Mouse (Mus musculus) kidney, adult 18-20 months (tissue): ENCODE measurements at regions not wholly inside any gene's neighbourhood (a gene's known extent, or its start where the extent isn't known, plus 50 kb on each side); places are given as distances from the start of the nearest gene placed in this dataset.

ENCODE experiments used
- DNase-seq: peaks from one replicate; pipeline ENCODE4 v3.0.0; 2021

- DNase-seq: no peak
These were observed 103.4 kb upstream of the Cited2 start for GRCm38 (mm10) chr10:17619617-17620016.

GRCm38 (mm10) chr10:17621703-17622385 lies 101.2 kb upstream of the Cited2 start:
- no peak for DNase-seq

- no peak for DNase-seq
These were observed 100.2 kb upstream of the Cited2 start for GRCm38 (mm10) chr10:17622802-17623201.

GRCm38 (mm10) chr10:17629709-17630108 lies 93.3 kb upstream of the Cited2 start:
- DNase-seq: no peak

GRCm38 (mm10) chr10:17630861-17631581 lies 92.0 kb upstream of the Cited2 start:
- no peak for DNase-seq

- DNase-seq: peak; percentile 31
These were observed 91.2 kb upstream of the Cited2 start for GRCm38 (mm10) chr10:17631817-17632216.

- DNase-seq: no peak
These were observed 89.9 kb upstream of the Cited2 start for GRCm38 (mm10) chr10:17632959-17633674.

- DNase-seq: no peak
These were observed 77.7 kb upstream of the Cited2 start for GRCm38 (mm10) chr10:17645363-17645762.

GRCm38 (mm10) chr10:17646391-17646790 lies 76.6 kb upstream of the Cited2 start:
- DNase-seq: peak; percentile 26

GRCm38 (mm10) chr10:17648077-17648476 lies 74.9 kb upstream of the Cited2 start:
- no peak for DNase-seq

GRCm38 (mm10) chr10:17650997-17651750 lies 71.8 kb upstream of the Cited2 start:
- DNase-seq: peak; percentile 14

- DNase-seq: peak; percentile 35
These were observed 69.7 kb upstream of the Cited2 start for GRCm38 (mm10) chr10:17653325-17653724.

GRCm38 (mm10) chr10:17653785-17654184 lies 69.2 kb upstream of the Cited2 start:
- peak; percentile 19 for DNase-seq

GRCm38 (mm10) chr10:17654308-17654858 lies 68.6 kb upstream of the Cited2 start:
- no peak for DNase-seq

GRCm38 (mm10) chr10:17655459-17656051 lies 67.5 kb upstream of the Cited2 start:
- DNase-seq: no peak

GRCm38 (mm10) chr10:17656305-17656704 lies 66.7 kb upstream of the Cited2 start:
- no peak for DNase-seq

- DNase-seq: no peak
These were observed 66.0 kb upstream of the Cited2 start for GRCm38 (mm10) chr10:17656872-17657482.

- DNase-seq: no peak
These were observed 63.4 kb upstream of the Cited2 start for GRCm38 (mm10) chr10:17659575-17659974.

GRCm38 (mm10) chr10:17660836-17661452 lies 62.1 kb upstream of the Cited2 start:
- DNase-seq: no peak

- no peak for DNase-seq
These were observed 56.9 kb upstream of the Cited2 start for GRCm38 (mm10) chr10:17666089-17666488.

GRCm38 (mm10) chr10:17669401-17669800 lies 53.6 kb upstream of the Cited2 start:
- DNase-seq: no peak
